Mouse (Mus musculus): ENCODE measurements at regions not wholly inside any gene's neighbourhood (a gene's known extent, or its start where the extent isn't known, plus 50 kb on each side); places are given as distances from the start of the nearest gene placed in this dataset.

GRCm38 (mm10) chr8:9152313-9152925 lies 462.1 kb upstream of the Arglu1 start:
- DNase-seq, result no peak
- no peak overlapping the region for H3K27ac ChIP-seq
- H3K4me3 ChIP-seq, result no peak overlapping the region
- TF ChIP-seq CTCF (IDR thresholded peaks at IDR 0.05), result no peak
- intact Hi-C loops (cut with DNase I), result no loop called here

DNA sequence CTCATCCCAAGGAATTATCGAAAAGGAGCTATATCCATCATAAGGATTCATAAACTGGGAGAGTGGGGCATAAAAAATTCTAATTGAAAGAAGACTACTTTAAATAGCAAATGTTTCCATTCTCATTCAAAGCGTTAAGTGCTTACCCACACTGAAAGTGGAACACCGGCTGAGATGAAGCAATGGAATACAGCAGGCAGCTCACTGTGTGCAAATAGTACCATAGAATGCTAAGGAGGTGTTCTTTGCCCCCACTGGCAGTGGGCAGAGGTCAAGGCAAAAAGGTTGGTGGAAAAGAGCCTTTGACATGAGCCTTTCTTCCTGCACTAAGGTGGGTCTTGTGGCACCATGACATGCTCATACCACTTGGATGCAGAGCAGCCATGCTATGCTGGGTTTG lies 454.0 kb upstream of the Arglu1 start:
- DNase-seq, result no peak
- no peak for TF ChIP-seq CTCF (IDR thresholded peaks at IDR 0.05)

GRCm38 (mm10) chr8:9139781-9140180 lies 449.5 kb upstream of the Arglu1 start:
- no peak for TF ChIP-seq CTCF (IDR thresholded peaks at IDR 0.05)
- DNase-seq, result no peak
- Histone ChIP-seq H3K27ac (no peak overlapping the region), H3K4me3 (no peak overlapping the region)
- intact Hi-C loops (cut with DNase I), result no loop called here

More for the DNA sequence above, 454.0 kb upstream of the Arglu1 start:
- intact Hi-C loops (cut with DNase I), result no loop called here
- Histone ChIP-seq H3K27ac (no peak overlapping the region), H3K4me3 (no peak overlapping the region)

GRCm38 (mm10) chr8:9139059-9139620 lies 448.8 kb upstream of the Arglu1 start:
- no peak overlapping the region for H3K4me3 ChIP-seq
- DNase-seq, result peak; percentile 62
- H3K27ac ChIP-seq, result peak overlapping the region; percentile 31; the same call in 1 of the 2 replicates
- intact Hi-C loops (cut with DNase I), result no loop called here
- TF ChIP-seq CTCF (IDR thresholded peaks at IDR 0.05), result no peak

- Histone ChIP-seq H3K4me3 (no peak overlapping the region), H3K27ac (no peak overlapping the region)
- intact Hi-C loops (cut with DNase I), result no loop called here
- DNase-seq, result no peak
- TF ChIP-seq CTCF (IDR thresholded peaks at IDR 0.05), result no peak
These were observed 443.4 kb upstream of the Arglu1 start for GRCm38 (mm10) chr8:9133758-9134157.

DNA sequence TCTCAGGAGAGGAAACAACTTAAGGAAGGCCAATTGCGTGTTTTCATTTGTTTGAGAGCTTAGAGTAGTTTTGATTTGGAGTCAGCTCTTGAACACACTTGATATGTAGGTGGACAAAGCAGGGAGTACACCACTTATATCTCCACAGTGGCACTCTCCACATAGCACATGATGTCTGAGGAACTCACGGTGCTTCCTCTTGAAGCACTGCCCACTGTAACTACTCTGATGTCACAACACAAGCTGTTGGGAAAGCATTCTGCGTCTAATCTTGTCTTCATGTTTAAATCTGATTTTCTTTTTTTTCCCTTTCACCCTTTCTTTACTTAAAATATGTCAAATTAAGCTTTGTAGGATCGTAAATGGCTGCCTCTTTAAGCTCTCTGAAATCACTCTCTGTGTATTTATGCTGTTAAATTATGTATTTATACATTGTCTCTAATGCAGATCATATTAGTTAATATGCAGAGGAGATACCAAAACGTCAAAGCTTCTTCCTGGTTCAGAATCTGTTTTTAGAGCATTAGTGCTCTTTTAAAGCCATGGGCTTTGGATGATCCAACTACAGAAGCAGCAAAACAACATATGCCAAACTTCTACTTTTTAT lies 442.4 kb upstream of the Arglu1 start:
- intact Hi-C loops (cut with DNase I), result no loop called here
- no peak for TF ChIP-seq CTCF (IDR thresholded peaks at IDR 0.05)
- Histone ChIP-seq H3K27ac (no peak overlapping the region), H3K4me3 (no peak overlapping the region)
- DNase-seq, result no peak

DNA sequence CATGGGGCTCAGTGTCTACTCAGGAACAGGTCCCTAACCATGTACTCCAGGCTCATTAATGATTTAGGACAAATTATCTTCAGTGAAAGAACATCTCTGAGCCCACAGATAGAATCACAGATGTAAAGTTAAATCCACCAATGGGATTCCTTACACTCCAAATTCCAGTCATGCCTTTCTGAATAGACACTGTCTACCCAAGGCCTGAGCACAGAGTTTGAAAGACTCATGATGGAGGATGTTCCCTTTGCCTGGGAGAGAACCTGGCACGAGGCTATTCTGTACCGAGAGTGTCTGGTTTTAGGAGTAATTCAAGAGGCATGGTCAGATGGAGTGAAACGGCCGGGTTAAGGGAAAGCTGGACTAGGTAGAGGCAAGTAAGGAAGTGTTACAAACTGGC lies 440.9 kb upstream of the Arglu1 start:
- Histone ChIP-seq H3K4me3 (no peak overlapping the region), H3K27ac (no peak overlapping the region)
- TF ChIP-seq CTCF (IDR thresholded peaks at IDR 0.05), result no peak
- no peak for DNase-seq
- intact Hi-C loops (cut with DNase I), result no loop called here

GRCm38 (mm10) chr8:9124503-9124902 lies 434.2 kb upstream of the Arglu1 start:
- no peak for DNase-seq
- TF ChIP-seq CTCF (IDR thresholded peaks at IDR 0.05), result no peak
- intact Hi-C loops (cut with DNase I), result no loop called here
- no peak overlapping the region for H3K27ac ChIP-seq
- no peak overlapping the region for H3K4me3 ChIP-seq

DNA sequence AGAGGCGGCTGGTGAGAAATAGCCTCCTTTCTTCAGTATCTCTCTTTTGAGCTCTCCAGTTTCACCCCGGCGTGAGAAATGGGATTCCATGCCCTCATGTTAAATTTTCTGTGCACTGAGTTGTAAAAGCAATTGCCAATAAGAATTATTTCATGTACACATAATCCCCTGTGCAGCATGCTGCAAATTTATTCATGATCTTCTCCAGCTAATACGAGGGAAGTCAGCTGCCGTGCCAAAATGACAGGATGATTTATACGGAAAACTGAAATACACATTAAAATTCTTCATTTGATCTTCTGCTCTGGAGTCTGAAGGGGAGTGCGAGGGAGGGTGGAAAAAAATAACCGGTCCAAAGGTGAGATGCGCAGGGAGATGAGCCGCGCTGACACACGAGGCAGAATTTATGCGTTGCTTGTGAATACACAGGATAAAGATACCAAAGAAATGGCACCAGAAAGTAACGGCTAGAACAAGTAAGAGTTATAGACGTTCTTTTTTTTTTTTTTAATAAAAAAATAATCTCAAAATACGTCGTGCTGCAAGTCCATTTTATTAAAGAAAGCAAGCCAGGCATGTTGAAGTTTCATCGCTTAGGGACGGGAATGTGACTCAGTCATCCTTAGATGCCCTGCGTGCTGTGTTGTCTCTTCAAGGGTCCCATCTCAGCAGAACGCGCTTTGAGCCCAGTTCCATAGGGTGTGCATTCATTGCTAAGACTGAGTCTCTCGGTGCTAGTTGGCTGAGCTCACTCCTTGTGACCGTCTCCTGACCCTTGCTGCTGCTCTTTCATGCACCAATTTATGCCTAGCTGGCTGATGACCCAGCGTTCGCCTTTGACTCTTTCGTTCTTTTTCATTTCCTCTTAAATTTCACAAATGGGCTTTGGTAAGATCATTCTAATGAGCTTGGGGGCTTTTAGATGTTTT lies 427.8 kb upstream of the Arglu1 start:
- Histone ChIP-seq H3K27ac (no peak overlapping the region), H3K4me3 (peak overlapping the region; percentile 34)
- intact Hi-C loops (cut with DNase I), result no loop called here
- TF ChIP-seq CTCF (IDR thresholded peaks at IDR 0.05), result no peak
- DNase-seq, result no peak

DNA sequence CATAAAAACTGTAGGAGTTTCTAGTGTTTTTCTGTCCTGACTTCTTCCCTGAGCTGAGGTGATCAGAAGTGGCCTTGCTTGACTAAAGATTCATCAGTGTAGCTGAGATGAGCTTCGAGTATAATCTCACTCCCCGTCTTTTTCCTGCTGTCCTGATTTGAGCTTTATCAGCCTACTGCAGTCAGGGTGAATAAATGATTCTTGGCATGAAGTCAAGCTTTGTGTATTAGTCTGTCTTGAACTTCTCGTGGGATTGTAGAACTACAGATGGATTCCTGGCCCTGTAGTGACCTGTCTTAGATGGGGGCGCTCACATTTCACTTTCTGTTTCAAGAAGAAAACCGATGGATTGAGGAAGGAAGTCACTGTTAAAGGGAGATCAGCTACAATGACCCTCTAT lies 405.7 kb upstream of the Arglu1 start:
- H3K27ac ChIP-seq, result no peak overlapping the region
- intact Hi-C loops (cut with DNase I), result no loop called here
- H3K4me3 ChIP-seq, result no peak overlapping the region
- no peak for TF ChIP-seq CTCF (IDR thresholded peaks at IDR 0.05)
- DNase-seq, result no peak

DNA sequence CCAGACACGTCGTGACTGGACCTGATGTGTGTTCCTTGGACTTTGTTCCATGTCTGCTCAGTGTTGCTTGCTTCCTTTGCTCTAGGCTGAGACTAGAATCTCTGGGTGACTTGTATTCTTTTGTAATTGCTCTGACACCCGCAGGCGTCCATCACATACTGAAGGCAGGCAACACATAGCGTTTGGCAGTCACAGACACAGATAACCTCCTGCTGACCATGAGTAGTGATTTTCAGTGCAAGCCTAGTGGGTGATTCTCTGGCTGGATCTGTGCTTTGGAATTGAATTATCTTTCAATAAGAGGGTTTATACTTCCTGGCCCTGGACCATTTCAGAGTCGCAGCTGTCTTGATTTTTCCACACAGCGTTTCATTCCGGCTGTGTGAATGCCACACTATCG lies 403.7 kb upstream of the Arglu1 start:
- TF ChIP-seq CTCF (IDR thresholded peaks at IDR 0.05), result no peak
- DNase-seq, result no peak
- Histone ChIP-seq H3K4me3 (no peak overlapping the region), H3K27ac (no peak overlapping the region)
- intact Hi-C loops (cut with DNase I), result no loop called here

GRCm38 (mm10) chr8:9093356-9093755 lies 403.0 kb upstream of the Arglu1 start:
- no peak for TF ChIP-seq CTCF (IDR thresholded peaks at IDR 0.05)
- no peak for DNase-seq
- H3K4me3 ChIP-seq, result no peak overlapping the region

GRCm38 (mm10) chr8:9072724-9073123 lies 382.4 kb upstream of the Arglu1 start:
- intact Hi-C loops (cut with DNase I), result no loop called here
- no peak overlapping the region for H3K27ac ChIP-seq
- no peak for TF ChIP-seq CTCF (IDR thresholded peaks at IDR 0.05)
- DNase-seq, result no peak
- no peak overlapping the region for H3K4me3 ChIP-seq

More at GRCm38 (mm10) chr8:9093356-9093755, 403.0 kb upstream of the Arglu1 start:
- H3K27ac ChIP-seq, result no peak overlapping the region
- intact Hi-C loops (cut with DNase I), result no loop called here
